ENCODE assay signal across 11 mouse cellular contexts in the genomic region with DNA sequence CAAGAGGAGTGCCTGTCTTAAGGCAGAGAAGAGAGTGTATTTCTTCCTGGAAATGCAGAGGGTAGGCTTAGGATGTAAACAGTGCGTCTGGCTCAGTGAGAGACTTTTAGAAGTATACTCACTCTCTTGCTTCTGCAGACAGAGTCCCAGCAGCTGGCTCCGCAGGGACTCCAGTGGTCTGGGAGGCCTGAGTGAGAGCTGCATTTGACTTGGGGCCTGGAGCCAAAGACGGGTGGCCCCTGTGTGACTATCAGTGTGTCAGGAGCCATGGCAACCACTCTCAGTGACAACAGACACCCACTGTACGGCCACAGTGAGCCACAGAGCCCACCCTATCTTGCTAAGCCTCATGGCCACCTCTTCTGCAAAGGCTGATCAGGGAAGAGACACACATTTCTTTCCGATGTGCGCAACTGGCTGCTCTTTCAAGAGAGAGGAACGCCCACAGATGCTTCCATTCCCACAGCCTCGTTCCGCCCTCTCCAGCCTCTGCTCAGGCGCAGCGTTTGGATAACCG.
DNase-seq lines count a peak whose midpoint lies in the region; ATAC-seq and TF ChIP-seq lines count a peak whose summit lies in the region.
"Had no signal": no experiment of that assay in that cellular context is flagged by ENCODE, and none has a peak within 500 bp of the region (broad histone marks: within the 10 kb centered on the region; RNA-seq: fewer than 3 reads in every experiment).

No protein-coding gene starts in this region.

- no peaks in the 10 kb centered on the region for H3K27me3 ChIP-seq in lung, embryonic 14.5 days (ENCODE audit: insufficient read depth, low read length)
- H3K27me3 ChIP-seq in embryonic facial prominence, embryonic 10.5 days (replicated peaks; ENCODE audit: low read depth, poor library complexity, severe bottlenecking) = no peaks in the 10 kb centered on the region
- no peaks in the 10 kb centered on the region for H3K27me3 ChIP-seq in embryonic facial prominence, embryonic 15.5 days
- no peaks in the 10 kb centered on the region for H3K27me3 ChIP-seq in intestine, embryonic 15.5 days (replicated peaks)

- no peak overlapping the region for H3K4me3 ChIP-seq in lung, embryonic 14.5 days (ENCODE audit: low read depth, low read length)
- H3K4me3 ChIP-seq in embryonic facial prominence, embryonic 10.5 days = no peak overlapping the region
- H3K4me3 ChIP-seq in embryonic facial prominence, embryonic 15.5 days (replicated peaks) = no peak overlapping the region
- H3K4me3 ChIP-seq in intestine, embryonic 15.5 days (replicated peaks) = no peak overlapping the region
- H3K4me3 ChIP-seq: megakaryocyte, embryonic 14.5 days had no signal

- WGBS in lung, embryonic 14.5 days = 37% methylated on average over 12 of the region's 12 CpGs
- WGBS in embryonic facial prominence, embryonic 10.5 days = 71% methylated on average over 12 of the region's 12 CpGs
- 59% methylated on average over 12 of the region's 12 CpGs for WGBS in embryonic facial prominence, embryonic 15.5 days
- WGBS in intestine, embryonic 15.5 days = 55% methylated on average over 12 of the region's 12 CpGs

- H3K36me3 ChIP-seq in lung, embryonic 14.5 days (ENCODE audit: insufficient read depth) = no peaks in the 10 kb centered on the region
- H3K36me3 ChIP-seq in embryonic facial prominence, embryonic 10.5 days (replicated peaks) = no peaks in the 10 kb centered on the region
- H3K36me3 ChIP-seq in embryonic facial prominence, embryonic 15.5 days = no peaks in the 10 kb centered on the region
- no peaks in the 10 kb centered on the region for H3K36me3 ChIP-seq in intestine, embryonic 15.5 days

- H3K4me1 ChIP-seq in lung, embryonic 14.5 days (ENCODE audit: insufficient read depth) = peaks cover 16% of the 10 kb centered on the region; the same call in 1 of the 2 replicates
- peaks cover 65% of the 10 kb centered on the region for H3K4me1 ChIP-seq in embryonic facial prominence, embryonic 10.5 days
- peaks cover 35% of the 10 kb centered on the region for H3K4me1 ChIP-seq in embryonic facial prominence, embryonic 15.5 days
- H3K4me1 ChIP-seq in intestine, embryonic 15.5 days (replicated peaks) = peaks cover 5% of the 10 kb centered on the region; the same call in 1 of the 2 replicates
- H3K4me1 ChIP-seq: megakaryocyte, embryonic 14.5 days had no signal

- H3K9ac ChIP-seq in lung, embryonic 14.5 days = no peak overlapping the region
- H3K9ac ChIP-seq in embryonic facial prominence, embryonic 15.5 days = no peak overlapping the region
- no peak overlapping the region for H3K9ac ChIP-seq in intestine, embryonic 15.5 days
- H3K9ac ChIP-seq: forebrain, postnatal 0 days had no signal

- TF ChIP-seq CTCF in lung, embryonic 14.5 days (IDR thresholded peaks at IDR 0.05; ENCODE audit: low read depth) = no peak

- no peak overlapping the region for H3K4me2 ChIP-seq in lung, embryonic 14.5 days
- no peak overlapping the region for H3K4me2 ChIP-seq in embryonic facial prominence, embryonic 15.5 days (replicated peaks)
- H3K4me2 ChIP-seq in intestine, embryonic 15.5 days (replicated peaks) = no peak overlapping the region

- H3K27ac ChIP-seq in lung, embryonic 14.5 days (ENCODE audit: low read depth) = peak overlapping the region; percentile 69
- peak overlapping the region; percentile 25 for H3K27ac ChIP-seq in embryonic facial prominence, embryonic 10.5 days (replicated peaks)
- peak overlapping the region; percentile 28 for H3K27ac ChIP-seq in embryonic facial prominence, embryonic 15.5 days (replicated peaks)
- peak overlapping the region; percentile 58 for H3K27ac ChIP-seq in intestine, embryonic 15.5 days

- peak; percentile 26; the same call in 1 of the 2 replicates for ATAC-seq in lung, embryonic 14.5 days (ENCODE audit: insufficient read depth)
- no peak for ATAC-seq in embryonic facial prominence, embryonic 15.5 days (ENCODE audit: insufficient number of reproducible peaks, low FRiP score, low TSS enrichment, low read depth)
- no peak for ATAC-seq in intestine, embryonic 15.5 days
- ATAC-seq in megakaryocyte-erythroid progenitor cell, adult 5-6 weeks (replicated peaks; ENCODE audit: low FRiP score, low TSS enrichment, poor library complexity, severe bottlenecking) = no peak
- ATAC-seq: activated CD4-positive, CD25-positive, alpha-beta regulatory T cell, adult 4 months; forebrain, postnatal 0 days had no signal

- peak; percentile 60 for DNase-seq in lung, embryonic 14.5 days
- DNase-seq in lung, postnatal 25 days (ENCODE audit: low spot score) = no peak
- DNase-seq in embryonic facial prominence, embryonic 10.5 days (ENCODE audit: low spot score) = no peak
- no peak for DNase-seq in cerebellum, adult 11-12 months
- DNase-seq: forebrain, postnatal 0 days; kidney, adult 11 months had no signal

- no peaks in the 10 kb centered on the region for H3K9me3 ChIP-seq in lung, embryonic 14.5 days (ENCODE audit: low read depth, low read length)
- no peaks in the 10 kb centered on the region for H3K9me3 ChIP-seq in embryonic facial prominence, embryonic 10.5 days
- no peaks in the 10 kb centered on the region for H3K9me3 ChIP-seq in embryonic facial prominence, embryonic 15.5 days (replicated peaks)
- no peaks in the 10 kb centered on the region for H3K9me3 ChIP-seq in intestine, embryonic 15.5 days
- H3K9me3 ChIP-seq: megakaryocyte, embryonic 14.5 days had no signal
